Mouse (Mus musculus): ENCODE measurements around the gene 1600014C10Rik. TPM values are rescaled to one million over a fixed set of nuclear protein-coding genes. Genes with fewer than 3 reads are reported as not detected.

1600014C10Rik gene
- total RNA-seq, 1 experiment from 2014 or later = 15.2 TPM

Other genes starting within 250 kb of the 1600014C10Rik start
- gene Uri1, start 159.7 kb upstream of the 1600014C10Rik start, total RNA-seq (2017) = 70.1 and 89.7 TPM in 2 replicates
- gene Ccne1, start 75.7 kb upstream of the 1600014C10Rik start, total RNA-seq (2017) = 36.2 and 40.1 TPM in 2 replicates
- 0.27 and 0.34 TPM in 2 replicates for gene Plekhf1, start 44.8 kb downstream of the 1600014C10Rik start, total RNA-seq (2017)
- gene Pop4, start 88.2 kb downstream of the 1600014C10Rik start, total RNA-seq (2017) = 35.9 and 38.9 TPM in 2 replicates